Mouse (Mus musculus) limb, embryonic 15.5 days (tissue): ENCODE measurements around the gene Mcrip2. TPM values are rescaled to one million over a fixed set of nuclear protein-coding genes. Genes with fewer than 3 reads are reported as not detected.

ENCODE experiments used
- ATAC-seq: fragments of 200-750 bp; cut with Nextera tagmentation; 2 replicates; pipeline ENCODE4 v1.8.0; 2017; ENCODE audit warnings: low read depth, moderate TSS enrichment; ENCODE audit not compliant: insufficient number of reproducible peaks, low FRiP score, low TSS enrichment
- H3K27ac ChIP-seq: fragments of 300-500 bp; sonication (generic); 2 replicates; pipeline ENCODE4 v1.5.1; 2015; ENCODE audit warnings: moderate library complexity, mild to moderate bottlenecking, inconsistent platforms
- H3K27me3 ChIP-seq: fragments of 300-500 bp; sonication (generic); 2 replicates; pipeline ENCODE4 v1.6.1; 2015; ENCODE audit warnings: inconsistent platforms
- H3K36me3 ChIP-seq: fragments of 300-500 bp; sonication (generic); 2 replicates; pipeline ENCODE4 v1.6.1; 2015; ENCODE audit warnings: inconsistent platforms
- H3K4me1 ChIP-seq: fragments of 300-500 bp; sonication (generic); 2 replicates; pipeline ENCODE4 v1.6.1; 2015; ENCODE audit warnings: inconsistent platforms
- H3K4me2 ChIP-seq: fragments of 300-500 bp; sonication (generic); 2 replicates; pipeline ENCODE4 v1.6.1; 2015; ENCODE audit warnings: mild to moderate bottlenecking, inconsistent platforms
- H3K4me3 ChIP-seq: fragments of 300-500 bp; sonication (generic); 2 replicates; pipeline ENCODE4 v1.5.1; 2015; ENCODE audit warnings: mild to moderate bottlenecking, inconsistent platforms
- H3K9ac ChIP-seq: fragments of 300-500 bp; sonication (generic); 2 replicates; pipeline ENCODE4 v1.6.1; 2015; ENCODE audit warnings: inconsistent platforms
- H3K9me3 ChIP-seq: fragments of 300-500 bp; sonication (generic); 2 replicates; pipeline ENCODE4 v1.6.1; 2016; ENCODE audit warnings: inconsistent platforms
- WGBS: fragments of 180-500 bp; shearing (Covaris S2); methylation state at CpG from one replicate; pipeline ENCODE4 v1.1.7; 2015; 5-methylcytosine and 5-hydroxymethylcytosine counted together
- polyA plus RNA-seq: library from polyadenylated mRNA; unstranded; fragments of >200 nt; fragmentation: Nextera tagmentation; extraction: Ambion mirVana; gene quantifications from 2 replicates; pipeline ENCODE4 v1.2.1, GENCODE M21; 2015

Mcrip2 gene
- polyA plus RNA-seq, 1 experiment from 2014 or later: 16.7 TPM

GRCm38 (mm10) chr17:25830806-25831431 is 37.6 kb downstream of the Mcrip2 start:
- Histone ChIP-seq H3K4me2 (peak overlapping the region; percentile 86), H3K9me3 (no peaks in the 10 kb centered on the region), H3K27ac (peak overlapping the region; percentile 3; the same call in 1 of the 2 replicates), H3K9ac (0 out of 2 replicates have a peak overlapping the region, but pooled peaks have one; percentile 81), H3K4me1 (peaks cover 65% of the 10 kb centered on the region), H3K36me3 (peaks cover 44% of the 10 kb centered on the region), H3K4me3 (peak overlapping the region; percentile 77), H3K27me3 (no peaks in the 10 kb centered on the region)
- no peak for ATAC-seq
- WGBS: 88% methylated on average over 14 of the region's 14 CpGs

- Histone ChIP-seq H3K9ac (no peak overlapping the region), H3K27me3 (no peaks in the 10 kb centered on the region), H3K36me3 (peaks cover 48% of the 10 kb centered on the region), H3K9me3 (no peaks in the 10 kb centered on the region), H3K27ac (peak overlapping the region; percentile 3; the same call in 1 of the 2 replicates), H3K4me3 (peak overlapping the region; percentile 62), H3K4me1 (peaks cover 64% of the 10 kb centered on the region), H3K4me2 (peak overlapping the region; percentile 66)
- ATAC-seq: no peak
- 76% methylated on average over 4 of the region's 4 CpGs for WGBS
These were observed 38.3 kb downstream of the Mcrip2 start for GRCm38 (mm10) chr17:25830200-25830753.

GRCm38 (mm10) chr17:25829558-25830017 is 39.0 kb downstream of the Mcrip2 start:
- ATAC-seq: no peak
- peak overlapping the region; percentile 92 for H3K27ac ChIP-seq
- H3K27me3 ChIP-seq: no peaks in the 10 kb centered on the region
- H3K9me3 ChIP-seq: no peaks in the 10 kb centered on the region
- peak overlapping the region; percentile 62 for H3K4me3 ChIP-seq
- H3K4me2 ChIP-seq: peak overlapping the region; percentile 66
- H3K36me3 ChIP-seq: peaks cover 42% of the 10 kb centered on the region
- 40% methylated on average over 8 of the region's 8 CpGs for WGBS
- peak overlapping the region; percentile 68 for H3K9ac ChIP-seq
- peaks cover 64% of the 10 kb centered on the region for H3K4me1 ChIP-seq

- Histone ChIP-seq H3K4me3 (peak within 1 kb of the TSS; percentile 62), H3K4me2 (peak within 1 kb of the TSS; percentile 66), H3K4me1 (peaks cover 64% of the 10 kb centered on the region), H3K27ac (peak within 1 kb of the TSS; percentile 92), H3K27me3 (no peaks in the 10 kb centered on the region), H3K9ac (peak within 1 kb of the TSS; percentile 68), H3K36me3 (peaks cover 42% of the 10 kb centered on the region), H3K9me3 (no peaks in the 10 kb centered on the region)
- 2% methylated on average over 32 of the region's 32 CpGs for WGBS
- ATAC-seq: no peak
These were observed 39.6 kb downstream of the Mcrip2 start, which contains the start of gene Jmjd8 for GRCm38 (mm10) chr17:25828712-25829557. Gene Jmjd8, plus strand, starts transcription at chr17:25828867.

- H3K36me3 ChIP-seq: peaks cover 42% of the 10 kb centered on the region
- WGBS: 81% methylated on average over 8 of the region's 8 CpGs
- peak overlapping the region; percentile 62 for H3K4me3 ChIP-seq
- peak overlapping the region; percentile 92 for H3K27ac ChIP-seq
- no peaks in the 10 kb centered on the region for H3K27me3 ChIP-seq
- peak overlapping the region; percentile 66 for H3K4me2 ChIP-seq
- no peak for ATAC-seq
- peak overlapping the region; percentile 68; the same call in 1 of the 2 replicates for H3K9ac ChIP-seq
- peaks cover 65% of the 10 kb centered on the region for H3K4me1 ChIP-seq
- H3K9me3 ChIP-seq: no peaks in the 10 kb centered on the region
These were observed 40.4 kb downstream of the Mcrip2 start for GRCm38 (mm10) chr17:25828223-25828594.

GRCm38 (mm10) chr17:25827546-25828222 is 40.9 kb downstream of the Mcrip2 start:
- peaks cover 65% of the 10 kb centered on the region for H3K4me1 ChIP-seq
- 0 out of 2 replicates have a peak overlapping the region, but pooled peaks have one; percentile 66 for H3K4me2 ChIP-seq
- no peak overlapping the region for H3K9ac ChIP-seq

GRCm38 (mm10) chr17:25827011-25827410 is 41.6 kb downstream of the Mcrip2 start:
- no peak overlapping the region for H3K4me2 ChIP-seq
- H3K9ac ChIP-seq: no peak overlapping the region
- no peak overlapping the region for H3K4me3 ChIP-seq
- H3K27ac ChIP-seq: no peak overlapping the region
- H3K27me3 ChIP-seq: peaks cover 1% of the 10 kb centered on the region; the same call in 1 of the 2 replicates
- ATAC-seq: no peak
- H3K9me3 ChIP-seq: no peaks in the 10 kb centered on the region
- H3K4me1 ChIP-seq: peaks cover 64% of the 10 kb centered on the region
- WGBS: 96% methylated on average over 13 of the region's 13 CpGs
- peaks cover 42% of the 10 kb centered on the region for H3K36me3 ChIP-seq

More at GRCm38 (mm10) chr17:25827546-25828222, 40.9 kb downstream of the Mcrip2 start:
- ATAC-seq: no peak
- Histone ChIP-seq H3K4me3 (peak overlapping the region; percentile 62; the same call in 1 of the 2 replicates), H3K36me3 (peaks cover 42% of the 10 kb centered on the region), H3K27ac (0 out of 2 replicates have a peak overlapping the region, but pooled peaks have one; percentile 92), H3K9me3 (no peaks in the 10 kb centered on the region), H3K27me3 (no peaks in the 10 kb centered on the region)
- 90% methylated on average over 22 of the region's 22 CpGs for WGBS

- Histone ChIP-seq H3K4me2 (no peak overlapping the region), H3K9me3 (no peaks in the 10 kb centered on the region), H3K4me3 (no peak overlapping the region), H3K4me1 (peaks cover 54% of the 10 kb centered on the region), H3K9ac (no peak overlapping the region), H3K36me3 (peaks cover 37% of the 10 kb centered on the region), H3K27ac (no peak overlapping the region), H3K27me3 (peaks cover 9% of the 10 kb centered on the region)
- ATAC-seq: no peak
- 95% methylated on average over 27 of the region's 27 CpGs for WGBS
These were observed 42.5 kb downstream of the Mcrip2 start for GRCm38 (mm10) chr17:25825984-25826570.

- 88% methylated on average over 6 of the region's 6 CpGs for WGBS
- peaks cover 29% of the 10 kb centered on the region for H3K36me3 ChIP-seq
- H3K9me3 ChIP-seq: no peaks in the 10 kb centered on the region
- H3K4me3 ChIP-seq: no peak overlapping the region
- peaks cover 15% of the 10 kb centered on the region for H3K27me3 ChIP-seq
- H3K4me2 ChIP-seq: no peak overlapping the region
- H3K4me1 ChIP-seq: peaks cover 47% of the 10 kb centered on the region
- no peak overlapping the region for H3K9ac ChIP-seq
- no peak overlapping the region for H3K27ac ChIP-seq
- ATAC-seq: no peak
These were observed 43.3 kb downstream of the Mcrip2 start for GRCm38 (mm10) chr17:25825311-25825710.

GRCm38 (mm10) chr17:25824362-25825142 is 44.0 kb downstream of the Mcrip2 start:
- 71% methylated on average over 16 of the region's 17 CpGs for WGBS
- 0 out of 2 replicates have a peak overlapping the region, but pooled peaks have one; percentile 52 for H3K9ac ChIP-seq
- no peaks in the 10 kb centered on the region for H3K9me3 ChIP-seq
- peaks cover 26% of the 10 kb centered on the region for H3K36me3 ChIP-seq
- peaks cover 23% of the 10 kb centered on the region for H3K27me3 ChIP-seq
- ATAC-seq: no peak
- peak overlapping the region; percentile 89 for H3K4me2 ChIP-seq
- H3K4me1 ChIP-seq: peaks cover 39% of the 10 kb centered on the region
- H3K27ac ChIP-seq: no peak overlapping the region
- peak overlapping the region; percentile 64 for H3K4me3 ChIP-seq
